Mouse (Mus musculus) liver, embryonic 14.5 days (tissue): Measurements from ENCODE around the gene Iqschfp. TPM values are rescaled to one million over a fixed set of nuclear protein-coding genes. Genes with fewer than 3 reads are reported as not detected.

Source experiments
- ATAC-seq: fragments of 200-750 bp; cut with Nextera tagmentation; 2 replicates; pipeline ENCODE4 v1.8.0; 2017; ENCODE audit warnings: moderate number of reproducible peaks, mild to moderate bottlenecking, moderate library complexity; ENCODE audit not compliant: insufficient read depth
- DNase-seq, 3 experiments: peaks; one replicate each; pipeline ENCODE4 v3.0.0-alpha.2; 2012 to 2013; ENCODE audit warnings: low read depth in 3 of 3, low spot score in 3 of 3
- H3K27ac ChIP-seq: fragments of 300-500 bp; sonication (generic); 2 replicates; pipeline ENCODE4 v1.5.1; 2014; ENCODE audit warnings: moderate library complexity, mild to moderate bottlenecking, control low read depth, inconsistent platforms
- H3K27me3 ChIP-seq: fragments of 300-500 bp; sonication (generic); 2 replicates; pipeline ENCODE4 v1.6.1; 2014; ENCODE audit warnings: mild to moderate bottlenecking, low read length, moderate library complexity; ENCODE audit not compliant: control insufficient read depth, insufficient read depth
- H3K36me3 ChIP-seq: fragments of 300-500 bp; sonication (generic); replicated peaks from 2 replicates; pipeline ENCODE4 v1.6.1; 2014; ENCODE audit warnings: low read depth; ENCODE audit not compliant: control insufficient read depth, insufficient read depth
- H3K4me1 ChIP-seq, 2 experiments: fragments of 200-500 bp in 1 of 2; fragments of 300-500 bp in 1 of 2; sonication (generic) in 1 of 2; replicated peaks; 2 replicates each; pipeline ENCODE4 v1.6.1; 2012 to 2014; ENCODE audit warnings: antibody characterized with exemption in 1 of 2, inconsistent platforms in 1 of 2, low read length in 1 of 2; ENCODE audit not compliant: control insufficient read depth in 2 of 2, insufficient read depth in 2 of 2
- H3K4me2 ChIP-seq: fragments of 300-500 bp; sonication (generic); 2 replicates; pipeline ENCODE4 v1.6.1; 2014; ENCODE audit warnings: low read depth, mild to moderate bottlenecking, control low read depth, moderate library complexity
- H3K4me3 ChIP-seq, 2 experiments: fragments of 200-500 bp in 1 of 2; fragments of 300-500 bp in 1 of 2; sonication (generic) in 1 of 2; 2 replicates each; pipeline ENCODE4 v1.5.1; 2012 to 2014; ENCODE audit warnings: low read depth in 2 of 2, low read length in 2 of 2, mild to moderate bottlenecking in 2 of 2, control low read depth in 1 of 2, inconsistent platforms in 1 of 2, moderate library complexity in 1 of 2; ENCODE audit not compliant: insufficient read depth in 1 of 2
- H3K9ac ChIP-seq: fragments of 300-500 bp; sonication (generic); replicated peaks from 2 replicates; pipeline ENCODE4 v1.6.1; 2014; ENCODE audit warnings: mild to moderate bottlenecking, control low read depth, moderate library complexity
- H3K9me3 ChIP-seq: fragments of 300-500 bp; sonication (generic); 2 replicates; pipeline ENCODE4 v1.6.1; 2016; ENCODE audit warnings: low read length, mixed read lengths; ENCODE audit not compliant: control insufficient read depth
- CTCF ChIP-seq: IDR thresholded peaks from 2 replicates; pipeline ENCODE4 v1.5.1; 2016; ENCODE audit warnings: antibody characterized with exemption, low read depth, control low read depth
- EP300 ChIP-seq: IDR thresholded peaks from 2 replicates; pipeline ENCODE4 v1.6.1; 2016; ENCODE audit warnings: antibody characterized with exemption, low read depth
- WGBS: fragments of 180-500 bp; shearing (Covaris S2); extraction: QIAGEN DNeasy Blood & Tissue Kit; methylation state at CpG from one replicate; pipeline ENCODE4 v1.1.7; 2014; ENCODE audit not compliant: insufficient replicate concordance; 5-methylcytosine and 5-hydroxymethylcytosine counted together
- polyA plus RNA-seq, 2 experiments: library from polyadenylated mRNA; depleted of rRNA in 1 of 2; stranded (reverse) in 1 of 2; unstranded in 1 of 2; fragments of >200 nt; fragmentation: Nextera tagmentation in 1 of 2; extraction: Ambion mirVana in 1 of 2; gene quantifications; 2 replicates each; pipeline versions ENCODE4 v1.2.1 to v1.2.3; 2012 to 2014

The Iqschfp gene
- polyA plus RNA-seq, 2 experiments = not detected

DNA sequence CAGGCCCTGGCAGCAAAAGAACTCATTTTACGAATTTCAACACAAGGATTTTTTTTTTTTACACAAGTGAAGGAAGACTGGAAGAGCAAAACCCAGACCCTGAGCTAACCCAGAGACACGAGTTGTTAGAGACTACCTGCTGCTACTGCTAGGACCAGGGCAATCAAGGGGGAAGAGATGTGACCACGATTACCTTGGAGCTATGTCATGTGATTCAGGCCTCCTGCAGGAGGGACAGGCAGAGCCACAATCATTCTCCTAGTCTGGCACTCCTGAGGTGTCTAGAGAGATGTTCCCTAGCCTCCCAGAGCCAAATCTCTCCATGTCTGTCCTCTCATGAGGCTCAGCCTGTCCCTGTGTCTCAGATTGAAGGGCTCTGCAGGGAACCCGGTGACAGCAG lies 634.4 kb downstream of the Iqschfp start:
- no peaks in the 10 kb centered on the region for H3K36me3 ChIP-seq
- H3K9me3 ChIP-seq = no peaks in the 10 kb centered on the region
- TF ChIP-seq EP300 (no peak), CTCF (no peak)
- no peak overlapping the region for H3K4me2 ChIP-seq
- no peak overlapping the region for H3K4me3 ChIP-seq
- H3K4me1 ChIP-seq = no peaks in the 10 kb centered on the region
- H3K27me3 ChIP-seq = no peaks in the 10 kb centered on the region
- H3K27ac ChIP-seq = no peak overlapping the region
- DNase-seq = no peak
- H3K9ac ChIP-seq = no peak overlapping the region
- 39% methylated on average over 4 of the region's 4 CpGs for WGBS
- ATAC-seq = no peak

DNA sequence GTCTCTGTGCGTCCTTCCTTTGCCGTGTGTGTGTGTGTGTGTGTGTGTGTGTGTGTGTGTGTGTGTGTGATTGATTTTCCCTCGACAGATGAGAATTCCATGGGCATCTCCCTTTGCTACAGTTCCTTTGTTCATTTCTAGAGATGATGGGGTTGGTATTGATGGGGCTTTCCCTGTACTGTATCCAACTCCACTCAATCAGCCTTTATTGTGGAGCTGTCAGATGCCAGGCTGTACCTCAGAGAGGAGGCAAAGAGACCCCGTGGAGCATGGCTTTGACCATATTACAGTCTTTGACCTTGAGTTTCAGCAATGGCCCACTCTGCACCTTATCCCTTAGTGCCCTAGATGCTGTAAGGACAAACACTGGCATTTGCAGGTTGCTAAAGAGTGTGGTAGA lies 635.1 kb downstream of the Iqschfp start:
- Histone ChIP-seq H3K36me3 (no peaks in the 10 kb centered on the region), H3K4me1 (no peaks in the 10 kb centered on the region), H3K4me3 (no peak overlapping the region), H3K9me3 (no peaks in the 10 kb centered on the region), H3K27ac (no peak overlapping the region), H3K27me3 (no peaks in the 10 kb centered on the region), H3K9ac (no peak overlapping the region), H3K4me2 (no peak overlapping the region)
- TF ChIP-seq CTCF (no peak), EP300 (no peak)
- no peak for DNase-seq
- WGBS = 53% methylated on average over 4 of the region's 4 CpGs
- ATAC-seq = no peak

DNA sequence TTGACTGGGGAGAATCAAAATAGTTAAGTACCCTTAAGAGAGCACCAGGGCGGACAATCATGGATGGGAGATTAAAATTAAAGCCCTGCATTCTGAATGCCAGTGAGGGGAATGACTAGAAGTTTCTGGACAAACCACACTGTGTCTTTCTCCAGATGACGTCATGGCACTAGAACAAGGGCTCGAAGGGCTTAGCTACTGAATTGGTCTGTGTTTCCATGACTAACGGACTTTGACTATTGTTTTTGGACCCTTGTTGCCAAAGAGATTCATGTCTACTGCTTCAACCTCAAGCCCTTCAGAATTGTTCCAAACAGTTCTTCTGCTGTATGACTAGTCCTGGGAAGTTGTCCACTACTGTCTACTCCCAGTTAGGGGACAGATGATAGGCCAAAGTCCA lies 639.9 kb downstream of the Iqschfp start:
- Histone ChIP-seq H3K4me2 (no peak overlapping the region), H3K9ac (no peak overlapping the region), H3K36me3 (no peaks in the 10 kb centered on the region), H3K27ac (no peak overlapping the region), H3K4me1 (no peaks in the 10 kb centered on the region), H3K4me3 (no peak overlapping the region), H3K27me3 (no peaks in the 10 kb centered on the region), H3K9me3 (no peaks in the 10 kb centered on the region)
- ATAC-seq (no peak), DNase-seq (no peak)
- WGBS = 63% methylated on average over 4 of the region's 4 CpGs
- no peak for TF ChIP-seq CTCF
- no peak for TF ChIP-seq EP300

DNA sequence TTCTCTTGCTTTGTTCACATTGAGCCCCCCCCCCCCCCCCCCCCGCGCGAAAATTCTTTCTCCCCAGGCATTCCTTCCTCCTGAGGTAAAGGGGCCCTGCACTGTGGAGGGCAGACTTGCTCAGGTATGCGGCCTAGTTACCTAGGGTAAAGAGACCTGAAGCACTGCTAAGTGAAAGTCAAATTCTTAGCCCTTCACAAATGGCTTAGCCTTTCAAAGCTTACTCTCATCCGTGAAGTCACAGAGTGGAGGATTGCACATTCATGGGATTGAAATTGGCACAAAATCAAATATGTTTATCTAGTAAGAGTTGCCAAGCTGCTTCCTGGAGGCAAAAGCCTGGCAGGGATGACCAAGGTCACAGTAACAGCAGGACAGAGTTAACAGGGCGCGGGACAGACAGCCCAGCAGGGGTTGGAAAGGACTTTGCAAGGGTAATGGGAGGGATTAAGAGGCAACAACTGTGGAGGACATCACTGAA lies 642.6 kb downstream of the Iqschfp start:
- no peak overlapping the region for H3K9ac ChIP-seq
- H3K4me2 ChIP-seq = no peak overlapping the region
- no peaks in the 10 kb centered on the region for H3K4me1 ChIP-seq
- no peak overlapping the region for H3K27ac ChIP-seq
- TF ChIP-seq EP300 (no peak), CTCF (no peak)
- 60% methylated on average over 4 of the region's 7 CpGs for WGBS
- H3K4me3 ChIP-seq = no peak overlapping the region
- no peak for ATAC-seq
- no peaks in the 10 kb centered on the region for H3K27me3 ChIP-seq
- H3K9me3 ChIP-seq = no peaks in the 10 kb centered on the region
- no peak for DNase-seq
- H3K36me3 ChIP-seq = no peaks in the 10 kb centered on the region

DNA sequence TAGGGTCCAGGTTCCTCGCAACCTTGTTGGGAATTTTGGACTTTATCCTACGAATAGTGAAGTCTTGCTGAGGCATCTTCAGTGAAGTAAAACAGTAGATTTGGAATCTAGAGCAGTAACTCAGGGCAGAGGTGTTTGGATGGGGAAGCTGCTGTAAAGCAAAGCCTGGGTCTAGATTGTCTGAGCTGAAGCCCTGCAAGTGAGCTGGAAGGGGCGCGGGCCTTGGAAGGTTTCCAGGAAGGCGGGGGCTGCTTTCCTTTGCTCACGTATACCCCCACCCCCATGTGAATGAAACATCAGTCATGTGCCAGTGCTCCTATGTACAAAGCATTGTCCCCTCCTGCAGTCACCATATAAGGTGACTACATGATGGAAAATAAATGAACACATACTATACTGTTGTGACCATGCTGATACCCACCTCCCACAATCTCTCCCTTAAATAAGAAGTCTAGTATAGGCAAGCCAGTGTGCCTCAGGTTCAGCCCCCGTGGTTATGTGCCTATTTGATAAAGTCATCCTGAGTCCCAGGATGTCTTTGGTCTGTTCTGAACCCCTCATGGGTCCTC lies 643.2 kb downstream of the Iqschfp start:
- ATAC-seq = no peak
- WGBS = 60% methylated on average over 7 of the region's 7 CpGs
- no peaks in the 10 kb centered on the region for H3K4me1 ChIP-seq

More for the DNA sequence above, 643.2 kb downstream of the Iqschfp start:
- H3K4me3 ChIP-seq = no peak overlapping the region
- H3K9me3 ChIP-seq = no peaks in the 10 kb centered on the region
- no peak for DNase-seq
- no peak for TF ChIP-seq EP300
- no peak for TF ChIP-seq CTCF
- no peak overlapping the region for H3K27ac ChIP-seq
- H3K4me2 ChIP-seq = no peak overlapping the region
- H3K36me3 ChIP-seq = no peaks in the 10 kb centered on the region
- H3K9ac ChIP-seq = no peak overlapping the region
- H3K27me3 ChIP-seq = no peaks in the 10 kb centered on the region
